Mouse (Mus musculus) liver, postnatal 0 days (tissue): ENCODE measurements around the gene Nelfa.

ENCODE experiments used
- CTCF ChIP-seq: sonication (generic); IDR thresholded peaks from 2 replicates; pipeline ENCODE4 v1.5.1; 2016; ENCODE audit warnings: antibody characterized with exemption, low read depth
- EP300 ChIP-seq: IDR thresholded peaks from 2 replicates; pipeline ENCODE4 v1.6.1; 2016; ENCODE audit warnings: antibody characterized with exemption, low read depth, mild to moderate bottlenecking

DNA sequence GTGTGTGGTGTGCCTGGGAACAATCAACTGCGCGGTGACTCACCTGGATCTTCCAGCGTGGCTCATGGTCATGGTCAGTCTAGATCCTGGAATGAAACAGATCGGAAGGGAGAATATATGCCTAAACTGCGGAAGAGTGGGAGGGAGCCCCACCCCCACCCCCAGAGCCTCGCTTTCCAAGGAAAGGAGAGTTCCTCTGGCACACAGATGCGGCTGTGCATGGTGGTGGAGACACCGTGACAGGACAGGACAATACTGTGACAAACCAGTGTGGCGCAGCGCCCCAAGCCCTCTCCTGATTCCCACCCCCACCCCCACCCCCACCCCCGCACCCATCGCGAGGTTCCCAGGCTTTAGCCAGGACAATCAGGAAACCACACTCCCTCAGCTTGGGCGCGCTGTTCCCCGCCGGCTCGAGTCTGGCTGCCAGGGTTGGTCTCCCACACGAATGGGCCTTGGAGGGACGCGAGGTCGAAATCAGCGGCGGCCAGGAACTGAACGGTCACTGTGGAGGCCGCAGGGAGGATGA, 46.6 kb upstream of the Nelfa start:
- TF ChIP-seq CTCF (no peak), EP300 (no peak)
